Comparison of ENCODE assay signal across 16 mouse cellular contexts in the genomic region with DNA sequence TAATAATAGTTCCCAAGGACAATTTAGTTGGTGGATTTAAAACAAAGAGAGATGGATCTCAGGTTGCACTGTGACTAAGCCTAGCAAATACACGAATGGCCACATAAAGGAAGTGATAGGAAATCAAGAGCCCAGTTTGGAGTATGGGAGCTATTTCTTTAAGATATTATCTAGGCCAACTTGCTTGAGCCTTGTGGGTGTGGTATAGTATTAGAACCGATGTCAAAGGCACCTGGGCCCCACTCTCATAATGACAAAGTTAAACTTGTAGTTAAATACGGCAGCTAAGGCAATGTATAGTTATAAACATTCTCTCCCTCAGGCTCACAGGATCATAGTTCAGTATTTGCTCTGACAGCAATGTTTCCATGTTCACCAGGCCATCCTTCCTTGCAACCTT.
"Had no signal": no experiment of that assay in that cellular context is flagged by ENCODE, and none has a peak within 500 bp of the region (broad histone marks: within the 10 kb centered on the region; RNA-seq: fewer than 3 reads in every experiment).

No protein-coding gene starts in this region.

- H3K36me3 ChIP-seq: midbrain, embryonic 10.5 days; midbrain, embryonic 12.5 days; neural tube, embryonic 13.5 days; neural tube, embryonic 15.5 days had no signal

- H3K4me1 ChIP-seq: midbrain, embryonic 10.5 days; midbrain, embryonic 12.5 days; neural tube, embryonic 13.5 days; neural tube, embryonic 15.5 days had no signal

- H3K4me2 ChIP-seq: midbrain, embryonic 12.5 days; neural tube, embryonic 13.5 days; neural tube, embryonic 15.5 days had no signal

- H3K9ac ChIP-seq: midbrain, embryonic 12.5 days; neural tube, embryonic 13.5 days; neural tube, embryonic 15.5 days had no signal

- H3K9me3 ChIP-seq: midbrain, embryonic 10.5 days; midbrain, embryonic 12.5 days; neural tube, embryonic 13.5 days; neural tube, embryonic 15.5 days had no signal

- ATAC-seq: midbrain, embryonic 16.5 days had no signal

- DNase-seq: lung, adult 2 months; midbrain, embryonic 14.5 days; retina, postnatal 1 day; right cerebral cortex, adult 18-20 months; right cerebral cortex, postnatal 25 days; right cerebral cortex, postnatal 4 days; spleen, adult 18-20 months; thymus, adult 18-20 months; thymus, postnatal 14 days; thymus, postnatal 36 days had no signal

- H3K27me3 ChIP-seq: midbrain, embryonic 12.5 days; neural tube, embryonic 13.5 days; neural tube, embryonic 15.5 days had no signal

- H3K4me3 ChIP-seq: midbrain, embryonic 10.5 days; midbrain, embryonic 12.5 days; myocyte; neural tube, embryonic 13.5 days; neural tube, embryonic 15.5 days had no signal

- H3K27ac ChIP-seq: midbrain, embryonic 10.5 days; midbrain, embryonic 12.5 days; neural tube, embryonic 13.5 days; neural tube, embryonic 15.5 days had no signal
